Mouse (Mus musculus): ENCODE data around the gene Jam3. TPM values are rescaled to one million over a fixed set of nuclear protein-coding genes. Genes with fewer than 3 reads are reported as not detected.
A peak's percentile ranks its signal among the peaks of the same experiment; 100 is the strongest.
"Not testable (repeated sequence)": the region's sequence is repeated elsewhere in the genome, so short reads cannot be mapped to it uniquely, and the experiment has no call there.

Jam3 gene
- total RNA-seq, 2 experiments from 2014 or later, result 32.6 TPM

GRCm38 (mm10) chr9:27165596-27165995 lies 10.4 kb upstream of the Jam3 start:
- no peak overlapping the region for H3K27ac ChIP-seq
- TF ChIP-seq CTCF (IDR thresholded peaks at IDR 0.05), result no peak
- no peak for DNase-seq (ENCODE audit: extremely low spot score in 1 of 2, low spot score in 2 of 2)
- no peak overlapping the region for H3K4me3 ChIP-seq
- intact Hi-C loops (cut with DNase I), result no loop called here

- TF ChIP-seq CTCF (IDR thresholded peaks at IDR 0.05), result no peak
- DNase-seq (ENCODE audit: extremely low spot score in 1 of 2, low spot score in 2 of 2), result no peak
- intact Hi-C loops (cut with DNase I), result no loop called here
- Histone ChIP-seq H3K27ac (no peak overlapping the region), H3K4me3 (no peak overlapping the region)
Measured at GRCm38 (mm10) chr9:27164957-27165356, 9.7 kb upstream of the Jam3 start.

GRCm38 (mm10) chr9:27163661-27164060 lies 8.4 kb upstream of the Jam3 start:
- DNase-seq (ENCODE audit: extremely low spot score in 1 of 2, low spot score in 2 of 2); intact Hi-C loops (cut with DNase I); H3K27ac ChIP-seq; H3K4me3 ChIP-seq: not testable (repeated sequence)

DNA sequence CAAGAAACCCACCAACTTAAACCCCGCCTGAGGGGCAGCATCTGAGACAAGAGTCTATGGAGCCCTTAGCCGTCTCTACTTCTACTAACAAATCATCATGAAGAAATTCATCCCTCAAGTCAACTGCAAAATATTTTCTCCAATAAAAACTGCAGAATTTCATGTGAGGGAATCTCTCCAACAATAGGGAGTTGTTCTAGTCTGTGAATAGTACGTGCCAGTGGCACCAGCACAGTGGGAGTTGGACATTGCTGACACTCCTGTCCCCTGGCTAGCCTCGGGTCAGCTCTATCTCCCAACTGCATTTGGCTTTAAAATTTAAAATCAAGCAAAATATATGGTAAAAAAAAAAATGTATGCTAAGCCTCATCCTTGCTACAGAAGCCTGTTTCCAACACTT lies 1.4 kb downstream of the Jam3 start:
- Histone ChIP-seq H3K4me3 (peak overlapping the region; percentile 84), H3K27ac (peak overlapping the region; percentile 85)
- intact Hi-C loops (cut with DNase I), result no loop called here
- no peak for TF ChIP-seq CTCF (IDR thresholded peaks at IDR 0.05)
- no peak for DNase-seq (ENCODE audit: extremely low spot score in 1 of 2, low spot score in 2 of 2)

DNA sequence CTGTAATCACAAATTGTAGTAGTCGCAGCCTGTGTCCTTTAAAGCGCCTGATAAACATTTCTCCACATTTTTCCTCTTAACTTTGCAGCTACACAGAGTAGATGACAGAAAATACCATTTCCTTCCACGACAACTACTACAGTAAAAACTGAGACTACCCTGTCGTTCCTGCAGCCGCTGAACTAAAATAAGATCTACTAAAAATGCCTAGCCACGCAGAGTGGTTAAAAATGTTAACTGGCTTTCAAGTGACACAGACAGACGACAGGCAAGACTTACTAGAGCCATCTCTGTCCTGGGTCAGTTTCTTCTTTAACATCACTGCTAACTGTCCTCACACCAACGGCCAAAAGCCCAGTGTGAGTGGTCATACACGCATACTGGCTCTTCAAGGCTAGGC lies 5.4 kb downstream of the Jam3 start:
- no peak for DNase-seq (ENCODE audit: extremely low spot score in 1 of 2, low spot score in 2 of 2)
- Histone ChIP-seq H3K4me3 (0 out of 2 replicates have a peak overlapping the region, but pooled peaks have one; percentile 1), H3K27ac (peak overlapping the region; percentile 81)
- no peak for TF ChIP-seq CTCF (IDR thresholded peaks at IDR 0.05)
- intact Hi-C loops (cut with DNase I), result loop anchor here (2.0 kb wide), 2 partner anchors 25 to 51 kb away; no protein-coding TSS in a partner anchor

GRCm38 (mm10) chr9:27148631-27149471 lies 6.4 kb downstream of the Jam3 start:
- TF ChIP-seq CTCF (IDR thresholded peaks at IDR 0.05), result no peak
- intact Hi-C loops (cut with DNase I), result loop anchor here (2.0 kb wide), 1 partner anchor 24 kb away; no protein-coding TSS in a partner anchor
- Histone ChIP-seq H3K27ac (peak overlapping the region; percentile 81), H3K4me3 (0 out of 2 replicates have a peak overlapping the region, but pooled peaks have one; percentile 1)
- peak in 1 of 2 experiments; percentile 16 for DNase-seq (ENCODE audit: extremely low spot score in 1 of 2, low spot score in 2 of 2)

GRCm38 (mm10) chr9:27147946-27148345 lies 7.3 kb downstream of the Jam3 start:
- intact Hi-C loops (cut with DNase I), result loop anchor here (2.0 kb wide), 1 partner anchor 23 kb away; no protein-coding TSS in a partner anchor
- no peak for TF ChIP-seq CTCF (IDR thresholded peaks at IDR 0.05)
- no peak for DNase-seq (ENCODE audit: extremely low spot score in 1 of 2, low spot score in 2 of 2)
- Histone ChIP-seq H3K27ac (peak overlapping the region; percentile 41; the same call in 1 of the 2 replicates), H3K4me3 (no peak overlapping the region)

- intact Hi-C loops (cut with DNase I), result no loop called here
- no peak for DNase-seq (ENCODE audit: extremely low spot score in 1 of 2, low spot score in 2 of 2)
- H3K4me3 ChIP-seq, result no peak overlapping the region
- TF ChIP-seq CTCF (IDR thresholded peaks at IDR 0.05), result no peak
- no peak overlapping the region for H3K27ac ChIP-seq
Measured at GRCm38 (mm10) chr9:27146826-27147225, 8.4 kb downstream of the Jam3 start.

GRCm38 (mm10) chr9:27144996-27145395 lies 10.2 kb downstream of the Jam3 start:
- TF ChIP-seq CTCF (IDR thresholded peaks at IDR 0.05), result no peak
- H3K4me3 ChIP-seq, result no peak overlapping the region
- intact Hi-C loops (cut with DNase I), result no loop called here
- no peak overlapping the region; the same call in 1 of the 2 replicates for H3K27ac ChIP-seq
- DNase-seq (ENCODE audit: extremely low spot score in 1 of 2, low spot score in 2 of 2), result no peak

GRCm38 (mm10) chr9:27144271-27144840 lies 10.9 kb downstream of the Jam3 start:
- TF ChIP-seq CTCF (IDR thresholded peaks at IDR 0.05), result no peak
- no peak for DNase-seq (ENCODE audit: extremely low spot score in 1 of 2, low spot score in 2 of 2)
- no peak overlapping the region; the same call in 1 of the 2 replicates for H3K27ac ChIP-seq
- no peak overlapping the region for H3K4me3 ChIP-seq
- intact Hi-C loops (cut with DNase I), result no loop called here

DNA sequence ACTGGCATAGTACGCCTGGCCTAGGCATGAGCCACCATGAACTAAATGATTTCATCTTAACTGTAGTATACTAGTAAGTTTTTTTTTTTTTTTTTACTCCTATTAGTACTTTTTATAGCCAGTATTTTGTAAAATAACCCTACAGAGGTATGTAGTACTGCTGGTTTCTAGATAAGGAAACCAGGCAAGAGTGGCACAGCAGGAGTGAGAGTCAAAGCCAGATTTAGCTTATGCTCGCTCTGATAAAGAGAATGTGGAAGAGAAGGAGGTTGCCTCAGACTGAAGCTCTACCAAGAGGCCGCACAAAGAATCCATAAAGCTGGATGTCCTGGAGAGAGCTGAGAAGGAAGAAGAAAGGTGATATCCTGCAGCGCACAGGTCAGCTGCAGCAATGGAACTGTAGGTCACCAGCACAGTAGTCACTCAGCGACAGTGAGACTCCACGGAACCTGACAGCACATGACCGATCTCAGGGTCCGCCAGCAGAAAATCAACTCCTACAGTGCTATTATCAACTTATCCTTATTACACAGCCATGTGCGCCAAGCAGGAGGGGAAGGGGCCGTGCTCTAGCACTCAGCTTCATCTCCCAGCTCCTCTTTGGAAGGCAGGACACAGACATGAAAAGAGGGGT lies 14.7 kb downstream of the Jam3 start:
- H3K27ac ChIP-seq, result no peak overlapping the region
- intact Hi-C loops (cut with DNase I), result no loop called here
- TF ChIP-seq CTCF (IDR thresholded peaks at IDR 0.05), result no peak
- no peak overlapping the region for H3K4me3 ChIP-seq
- no peak for DNase-seq (ENCODE audit: extremely low spot score in 1 of 2, low spot score in 2 of 2)

DNA sequence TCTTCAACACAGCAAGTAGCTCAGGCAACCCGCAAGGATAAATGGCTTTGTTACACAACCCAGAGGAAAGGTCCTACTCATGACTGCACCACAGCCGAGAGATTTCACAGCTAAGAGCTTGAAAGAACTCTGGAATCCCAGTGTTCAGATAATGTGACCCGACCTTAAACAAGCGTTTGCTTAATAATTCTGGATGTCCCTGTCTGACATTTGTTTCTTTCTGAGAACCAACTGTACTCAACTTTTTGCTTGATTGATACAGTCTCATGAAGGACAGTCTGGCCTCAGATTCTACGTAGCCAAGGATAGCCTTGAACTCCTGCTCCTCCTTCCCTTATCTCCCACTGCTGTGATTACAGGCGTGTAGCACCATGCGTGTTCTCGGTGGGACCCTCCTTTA lies 18.6 kb downstream of the Jam3 start:
- Histone ChIP-seq H3K27ac (peak overlapping the region; percentile 2; the same call in 1 of the 2 replicates), H3K4me3 (no peak overlapping the region)
- TF ChIP-seq CTCF (IDR thresholded peaks at IDR 0.05), result no peak
- no peak for DNase-seq (ENCODE audit: extremely low spot score in 1 of 2, low spot score in 2 of 2)
- intact Hi-C loops (cut with DNase I), result no loop called here

Data from left cerebral cortex, adult 2 months (tissue).